Mouse (Mus musculus): ENCODE measurements at regions not wholly inside any gene's neighbourhood (a gene's known extent, or its start where the extent isn't known, plus 50 kb on each side); places are given as distances from the start of the nearest gene placed in this dataset.
A peak's percentile ranks its signal among the peaks of the same experiment; 100 is the strongest.
"Not testable (repeated sequence)": the region's sequence is repeated elsewhere in the genome, so short reads cannot be mapped to it uniquely, and the experiment has no call there.

DNA sequence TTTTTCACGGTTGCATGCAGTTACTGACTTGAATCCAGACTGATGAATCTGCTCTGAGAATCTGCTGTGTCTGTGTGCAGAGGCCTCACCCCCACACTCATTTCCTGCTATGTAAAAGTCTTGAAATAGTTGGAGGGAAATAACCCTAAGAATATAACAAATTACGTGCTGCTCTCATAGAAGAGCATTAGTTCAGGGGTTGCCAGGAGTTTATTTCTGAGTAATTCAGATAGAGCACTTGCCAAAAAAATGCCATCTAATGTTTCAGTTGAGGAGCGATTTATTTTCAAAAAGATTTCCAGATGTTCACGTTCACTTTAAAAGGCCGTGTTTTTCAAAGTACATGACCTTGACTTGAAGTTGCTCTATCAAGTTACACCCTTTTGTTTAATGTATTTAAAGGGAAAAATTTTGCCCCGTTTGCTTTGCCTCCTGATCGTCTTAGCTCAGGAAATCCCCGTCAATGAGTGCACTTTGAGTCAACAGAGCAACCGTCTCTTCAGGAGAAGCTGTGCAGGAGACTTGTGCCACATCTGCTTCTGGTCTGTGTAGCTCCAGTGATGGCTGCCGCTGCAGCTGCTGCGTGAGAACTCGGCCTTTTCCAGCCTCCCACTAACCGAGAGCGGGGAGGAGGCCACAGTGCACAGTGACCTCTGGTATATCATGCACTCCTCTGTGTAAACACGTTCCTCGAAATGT, 50.9 kb upstream of the Sec61g start:
- no peak for DNase-seq (ENCODE audit: low spot score in 2 of 2)

GRCm38 (mm10) chr11:16561727-16562126, 53.4 kb upstream of the Sec61g start:
- no peak for DNase-seq (ENCODE audit: low spot score in 2 of 2)

GRCm38 (mm10) chr11:16589085-16589680, 80.9 kb upstream of the Sec61g start:
- no peak for DNase-seq (ENCODE audit: low spot score in 2 of 2)

DNA sequence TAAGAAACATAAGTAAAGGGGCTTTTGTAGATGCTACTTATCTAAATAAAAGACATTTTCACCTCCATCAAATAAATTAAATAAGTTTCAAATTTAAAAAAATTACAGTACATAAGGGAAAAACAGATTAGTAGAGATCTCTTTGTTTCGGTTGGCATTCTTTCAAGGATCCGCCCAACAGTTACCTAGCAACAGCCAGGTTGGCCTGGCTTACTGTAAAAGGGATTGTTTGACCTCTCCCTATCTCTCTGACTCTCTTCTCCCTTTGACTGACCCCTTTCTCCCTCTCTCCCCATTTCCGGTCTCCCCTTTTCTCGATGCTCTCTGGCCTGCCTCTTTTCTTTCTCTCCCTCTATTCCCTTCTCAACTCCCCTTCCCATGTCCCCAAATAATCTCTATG, 82.3 kb upstream of the Sec61g start:
- no peak for DNase-seq (ENCODE audit: low spot score in 2 of 2)

- DNase-seq (ENCODE audit: low spot score in 2 of 2) = peak; percentile 57 to 75
Measured at GRCm38 (mm10) chr11:16591471-16591921, 83.2 kb upstream of the Sec61g start.

- DNase-seq (ENCODE audit: low spot score in 2 of 2) = no peak
Measured at GRCm38 (mm10) chr11:16592006-16592405, 83.7 kb upstream of the Sec61g start.

DNA sequence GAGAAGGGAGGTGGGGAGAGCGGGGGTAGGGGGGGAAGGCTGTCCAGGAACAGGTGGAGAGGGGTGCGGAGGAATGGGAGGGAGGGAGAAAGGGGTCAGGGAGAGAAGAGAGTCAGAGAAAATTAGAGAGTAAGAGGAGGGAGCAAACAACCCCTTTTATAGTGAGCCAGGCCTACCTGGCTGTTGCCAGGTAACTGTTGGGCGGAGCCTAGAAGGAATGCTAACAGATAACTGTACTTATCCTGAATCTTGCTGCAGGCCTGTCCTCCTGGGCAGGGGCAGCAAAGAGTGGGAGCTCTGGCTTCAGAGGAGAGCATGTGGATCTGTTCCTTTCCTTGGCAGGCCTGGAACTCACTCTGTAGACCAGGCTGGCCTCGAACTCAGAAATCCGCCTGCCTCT, 84.5 kb upstream of the Sec61g start:
- DNase-seq (ENCODE audit: low spot score in 2 of 2) = no peak

DNA sequence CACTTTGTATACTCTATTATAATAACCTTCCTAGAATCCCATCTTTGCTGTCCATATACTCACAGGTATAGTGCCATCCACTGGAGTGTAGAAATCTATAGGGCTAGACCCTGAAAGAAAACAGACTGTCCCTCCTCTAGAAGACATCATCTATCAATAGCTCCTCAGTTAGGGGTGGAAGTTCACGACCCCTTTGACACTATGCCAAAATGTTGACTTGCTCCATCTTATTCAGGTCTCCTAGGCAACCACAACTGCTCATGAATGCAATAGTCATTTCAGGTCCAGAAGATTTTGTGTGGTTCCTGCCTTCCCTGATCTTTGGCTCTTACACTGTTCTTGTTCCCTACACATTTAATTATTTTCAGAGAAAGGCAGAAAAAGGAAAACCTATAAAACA, 86.5 kb upstream of the Sec61g start:
- DNase-seq (ENCODE audit: low spot score in 2 of 2) = no peak

DNA sequence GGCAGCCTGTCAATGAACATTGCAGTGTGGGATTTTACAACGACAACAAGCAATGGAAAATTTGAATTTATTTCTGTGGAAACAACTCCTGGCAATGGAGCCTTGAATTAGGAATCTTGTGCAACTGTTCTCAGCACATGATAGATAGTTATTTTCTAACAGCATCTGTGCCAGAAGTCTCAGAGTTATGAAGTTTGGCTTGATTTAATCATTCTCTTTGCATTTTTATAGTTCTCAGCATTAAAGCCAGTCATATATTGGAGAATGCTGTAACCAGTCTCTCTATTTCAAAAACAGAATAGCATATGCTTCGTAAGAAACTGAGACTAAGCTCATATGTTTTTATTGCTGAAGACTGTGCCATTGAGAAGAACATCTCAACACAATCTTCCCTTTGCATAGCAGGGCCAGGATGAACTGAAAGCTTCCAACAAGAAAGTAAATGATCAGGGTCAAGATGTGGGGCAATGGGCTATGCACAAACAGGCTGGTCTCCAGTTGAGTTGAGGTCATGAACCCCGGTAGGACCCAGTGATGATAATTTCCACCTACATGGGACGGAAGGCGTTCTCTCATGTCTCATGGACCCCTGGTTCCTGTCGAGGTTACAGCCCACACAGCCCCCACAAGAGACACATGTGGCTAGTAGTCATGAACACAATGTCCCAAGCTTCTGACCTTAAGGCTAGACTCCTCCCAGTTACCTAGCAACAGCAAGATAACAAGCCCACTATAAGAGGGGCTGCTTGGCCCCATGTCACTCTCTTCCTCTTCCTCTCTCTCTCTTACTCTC, 89.0 kb upstream of the Sec61g start:
- no peak for DNase-seq (ENCODE audit: low spot score in 2 of 2)

GRCm38 (mm10) chr11:16602947-16603346, 94.7 kb upstream of the Sec61g start:
- DNase-seq (ENCODE audit: low spot score in 2 of 2) = no peak

DNA sequence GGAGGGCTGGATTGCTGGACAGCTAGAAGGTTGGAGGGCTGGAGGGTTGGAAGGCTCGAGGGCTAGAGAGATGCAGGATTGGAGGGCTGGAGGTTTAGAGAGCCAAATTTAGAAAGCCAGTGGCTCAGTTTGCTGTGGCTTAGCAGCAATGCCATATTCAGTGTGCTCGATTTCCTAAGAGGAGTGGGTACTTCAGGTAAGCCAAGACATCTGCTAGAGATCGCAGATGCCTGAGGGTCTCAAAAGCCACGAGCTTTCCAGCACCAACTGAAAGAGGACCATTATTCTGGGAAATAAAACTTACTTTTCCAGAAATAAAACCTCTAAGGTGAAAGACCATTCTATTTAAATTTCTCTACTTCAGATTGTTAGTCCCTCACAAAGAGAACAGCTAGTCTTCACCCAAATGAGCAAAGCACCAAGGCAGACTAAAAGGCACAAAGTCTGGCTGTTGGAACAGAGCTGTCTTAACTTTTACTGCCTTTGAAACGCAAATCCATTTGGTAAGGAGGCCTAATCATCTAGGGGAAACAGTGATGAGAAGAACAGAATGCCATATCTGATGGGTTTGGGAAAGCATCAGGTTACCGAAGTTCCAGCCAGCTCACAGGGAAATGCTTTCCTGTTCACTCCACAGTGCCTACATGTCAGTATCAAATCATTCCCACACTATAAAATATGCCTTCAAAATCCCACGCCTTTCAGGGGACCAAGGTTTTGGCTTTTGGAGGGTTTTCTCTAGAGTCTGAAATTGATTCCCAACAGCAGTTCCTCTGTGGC, 98.3 kb upstream of the Sec61g start:
- DNase-seq (ENCODE audit: low spot score in 2 of 2) = no peak

- DNase-seq (ENCODE audit: low spot score in 2 of 2) = not testable (repeated sequence)
Measured at GRCm38 (mm10) chr11:16607900-16608422, 99.7 kb upstream of the Sec61g start.

GRCm38 (mm10) chr11:16611741-16612140, 103.5 kb upstream of the Sec61g start:
- no peak for DNase-seq (ENCODE audit: low spot score in 2 of 2)

DNA sequence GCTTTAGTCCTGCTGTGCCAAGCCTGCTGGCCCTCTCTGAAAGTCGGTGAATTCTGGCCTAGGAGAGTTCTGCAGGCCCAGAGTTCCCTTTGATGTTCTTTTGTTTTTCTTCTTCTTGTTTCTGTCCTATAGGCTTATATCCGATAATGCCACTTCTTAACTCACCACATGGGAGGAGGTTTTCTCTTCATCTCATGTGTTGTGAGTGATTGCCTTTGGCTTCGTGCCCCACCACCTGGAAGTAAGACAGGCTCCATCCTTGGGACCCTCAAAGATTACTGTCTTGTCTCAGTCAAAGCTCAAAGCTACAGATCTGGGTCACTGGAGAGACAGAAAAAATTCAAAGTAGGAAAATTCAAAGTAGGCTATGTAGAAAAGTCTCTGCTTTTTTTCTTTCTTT, 104.2 kb upstream of the Sec61g start:
- no peak for DNase-seq (ENCODE audit: low spot score in 2 of 2)

GRCm38 (mm10) chr11:16619736-16620135, 111.5 kb upstream of the Sec61g start:
- DNase-seq (ENCODE audit: low spot score in 2 of 2) = no peak

GRCm38 (mm10) chr11:16623694-16624093, 115.4 kb upstream of the Sec61g start:
- no peak for DNase-seq (ENCODE audit: low spot score in 2 of 2)

DNA sequence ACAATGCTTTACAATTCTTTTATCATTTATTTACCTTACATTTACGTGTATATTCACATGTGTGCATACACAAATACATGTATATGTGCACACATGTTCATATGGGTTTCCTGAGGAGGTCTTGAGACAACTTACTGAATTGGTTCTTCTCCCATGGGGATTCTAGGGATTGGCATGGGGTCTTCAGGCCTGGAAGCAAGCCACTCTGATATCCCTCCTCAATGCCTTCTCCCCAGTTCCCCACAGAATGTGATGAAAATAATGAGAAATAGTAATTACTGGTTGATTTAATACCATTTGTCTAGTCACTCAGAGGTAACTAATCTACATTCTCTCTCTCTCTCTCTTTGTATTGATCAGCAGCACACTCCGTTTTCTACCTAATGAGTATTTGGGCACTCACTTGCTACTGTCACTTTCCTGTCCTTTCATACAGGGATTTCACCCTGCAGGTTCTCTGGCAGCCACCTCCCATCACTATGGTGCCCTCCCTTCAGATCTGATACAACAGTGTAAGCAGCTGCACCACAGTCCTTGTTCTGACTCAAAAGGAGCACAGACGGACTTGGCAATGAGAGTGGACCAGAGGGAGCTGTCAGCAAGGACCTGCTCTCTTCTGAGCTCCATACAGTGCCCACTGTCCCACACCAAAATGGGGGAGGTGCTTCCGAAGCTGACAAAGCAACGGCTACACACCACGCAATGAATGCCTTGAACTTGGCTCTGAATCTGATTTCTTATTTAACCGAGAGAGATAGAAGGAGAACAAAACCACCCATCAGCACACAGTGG, 119.2 kb upstream of the Sec61g start:
- DNase-seq (ENCODE audit: low spot score in 2 of 2) = peak in 1 of 2 experiments; percentile 5

DNA sequence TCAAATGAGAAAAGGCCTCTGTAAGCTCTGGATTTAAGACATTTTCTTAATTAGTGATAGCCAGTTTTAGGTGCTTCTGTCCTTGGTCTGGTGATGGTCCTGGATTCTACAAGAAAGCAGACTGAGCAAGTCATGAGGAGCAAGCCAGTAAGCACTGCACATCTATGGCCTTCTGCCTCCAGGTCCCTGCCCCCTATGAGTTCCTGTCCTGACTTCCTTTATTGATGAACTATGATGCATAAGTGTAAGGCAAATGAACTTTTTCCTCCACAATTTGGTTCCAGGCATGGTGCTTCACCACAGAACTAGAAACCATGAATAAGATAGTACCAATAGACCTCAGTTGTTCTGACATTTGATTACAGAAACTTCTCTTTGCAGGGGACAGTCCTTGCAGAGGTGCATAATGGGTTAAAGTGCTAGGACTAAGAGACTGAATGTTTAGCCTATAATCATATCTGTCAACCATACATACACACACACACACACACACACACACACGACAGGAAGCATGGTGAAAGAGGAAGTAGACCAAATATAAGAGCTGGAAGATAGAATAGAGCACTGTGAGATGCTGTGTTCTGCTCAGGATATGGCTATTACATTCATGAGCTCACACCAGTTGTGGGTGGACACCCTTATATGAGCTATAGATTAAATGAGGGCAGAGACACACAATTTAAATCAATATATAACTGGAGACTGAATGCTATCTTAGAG, 121.3 kb upstream of the Sec61g start:
- DNase-seq (ENCODE audit: low spot score in 2 of 2) = no peak

GRCm38 (mm10) chr11:16635796-16636195, 116.2 kb upstream of the Egfr start:
- not testable (repeated sequence) for DNase-seq (ENCODE audit: low spot score in 2 of 2)

DNA sequence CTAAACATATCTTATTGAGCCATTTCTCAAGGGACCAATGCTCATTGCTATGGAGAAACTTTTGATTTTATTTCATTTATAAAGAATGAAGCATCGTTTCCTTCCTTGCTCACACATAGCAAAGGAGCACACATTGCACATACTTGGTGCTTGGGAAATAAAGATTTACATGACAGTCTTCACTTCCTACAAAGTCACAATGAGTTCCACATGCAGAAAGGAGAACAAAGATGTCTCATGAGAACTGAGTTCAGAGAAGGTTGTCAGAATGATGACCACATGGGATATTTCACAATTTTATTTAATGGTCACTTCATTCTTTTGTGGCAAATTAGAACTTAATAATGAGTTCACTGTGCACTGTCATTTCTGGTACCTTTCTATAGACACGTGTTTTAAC, 114.3 kb upstream of the Egfr start:
- DNase-seq (ENCODE audit: low spot score in 2 of 2) = no peak

Measured in layer of hippocampus, adult 8-10 months (tissue).